Mouse (Mus musculus) lung, postnatal 14 days (tissue): ENCODE measurements at regions not wholly inside any gene's neighbourhood (a gene's known extent, or its start where the extent isn't known, plus 50 kb on each side); places are given as distances from the start of the nearest gene placed in this dataset.

Source experiments
- DNase-seq: peaks from one replicate; pipeline ENCODE4 v3.0.0; 2021

GRCm38 (mm10) chr19:24622776-24623175 is 51.0 kb upstream of the Tmem252 start:
- DNase-seq: no peak

- DNase-seq: no peak
Measured at GRCm38 (mm10) chr19:24622309-24622708, 51.5 kb upstream of the Tmem252 start.

- peak; percentile 82 for DNase-seq
Measured at GRCm38 (mm10) chr19:24621610-24622220, 52.1 kb upstream of the Tmem252 start.

GRCm38 (mm10) chr19:24615762-24616310 is 58.0 kb upstream of the Tmem252 start:
- DNase-seq: no peak

GRCm38 (mm10) chr19:24607884-24608283 is 52.2 kb upstream of the Pip5k1b start:
- DNase-seq: no peak

GRCm38 (mm10) chr19:24606390-24606976 is 50.8 kb upstream of the Pip5k1b start:
- DNase-seq: peak; percentile 31
